Mouse (Mus musculus) E14TG2a.4 (cell line): Measurements from ENCODE around the gene Mtmr11.

Experiments
- CTCF ChIP-seq: conservative IDR thresholded peaks from 2 replicates; pipeline ENCODE4 v1.5.1; 2014; ENCODE audit warnings: low read length
- NANOG ChIP-seq: IDR thresholded peaks from 2 replicates; pipeline ENCODE4 v1.6.1; 2014; ENCODE audit warnings: borderline replicate concordance, low read length, mixed read lengths

DNA sequence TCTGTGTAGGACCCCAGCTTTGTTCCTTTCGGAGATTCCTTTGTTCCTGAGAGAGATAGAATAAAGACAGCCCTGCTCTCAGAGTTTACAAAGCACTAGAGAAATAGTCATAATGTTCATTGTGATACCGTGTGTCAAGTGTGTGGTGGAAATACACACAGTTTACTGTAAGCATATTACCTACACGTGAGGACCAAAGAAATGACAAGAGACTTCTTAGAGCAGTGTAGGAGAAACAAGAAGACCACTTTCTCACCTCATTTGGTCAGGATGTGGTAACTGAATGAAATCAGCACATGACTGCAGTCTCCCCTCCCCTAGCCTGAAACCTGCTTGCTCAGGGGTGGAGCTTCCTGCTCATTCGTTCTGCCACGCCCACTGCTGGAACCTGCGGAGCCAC is 36.4 kb downstream of the Mtmr11 start:
- TF ChIP-seq CTCF (no peak), NANOG (no peak)
